Comparison of ENCODE assay signal across 8 mouse cellular contexts in the genomic region with DNA sequence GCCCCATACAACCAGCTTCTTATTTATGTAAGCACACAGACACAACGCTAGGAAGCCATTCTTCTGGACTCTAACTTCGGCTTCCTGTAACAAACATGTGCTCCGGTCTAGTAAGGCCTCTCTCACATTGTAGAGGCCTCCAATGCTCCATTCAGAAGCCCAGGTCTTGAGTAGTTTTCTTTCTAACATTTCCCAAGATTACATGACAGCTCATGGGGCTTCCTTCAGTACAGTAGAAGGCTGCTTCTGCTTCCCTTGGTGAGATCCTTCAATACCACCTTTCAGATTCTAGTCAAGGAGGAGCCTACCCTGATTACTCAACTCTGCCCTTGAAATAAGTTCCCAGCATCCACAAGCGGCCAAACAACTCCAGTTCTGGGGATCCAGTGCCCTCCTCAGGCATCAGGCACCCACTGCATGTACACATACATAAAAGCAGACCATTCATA. TPM values are rescaled to one million over a fixed set of nuclear protein-coding genes. Genes with fewer than 3 reads are reported as not detected.
A peak's percentile ranks its signal among the peaks of the same experiment; 100 is the strongest.
DNase-seq lines count a peak whose midpoint lies in the region; ATAC-seq and TF ChIP-seq lines count a peak whose summit lies in the region.

No protein-coding gene starts in this region.

- TF ChIP-seq CTCF in ES-Bruce4 (IDR thresholded peaks at IDR 0.05; ENCODE audit: low read depth, low read length): peak; percentile 21
- peak; percentile 33 for TF ChIP-seq CTCF in liver, postnatal 0 days (IDR thresholded peaks at IDR 0.05; ENCODE audit: low read depth)

- DNase-seq in heart, embryonic 10.5 days (ENCODE audit: low spot score): no peak
- no peak for DNase-seq in heart, postnatal 36 days
- DNase-seq in liver, postnatal 0 days: no peak
- no peak for DNase-seq in layer of hippocampus, postnatal 14 days (ENCODE audit: low spot score in 2 of 2)
- no peak for DNase-seq in urinary bladder, adult 18-20 months (ENCODE audit: low spot score in 2 of 2)
- DNase-seq in layer of hippocampus, adult 18-20 months (ENCODE audit: low spot score in 2 of 2): no peak

- H3K4me1 ChIP-seq in heart, embryonic 10.5 days: peaks cover 29% of the 10 kb centered on the region
- H3K4me1 ChIP-seq in ES-Bruce4 (ENCODE audit: control insufficient read depth, insufficient read depth, low read length): peaks cover 6% of the 10 kb centered on the region
- peaks cover 44% of the 10 kb centered on the region for H3K4me1 ChIP-seq in forebrain, embryonic 15.5 days
- peaks cover 65% of the 10 kb centered on the region for H3K4me1 ChIP-seq in liver, postnatal 0 days (ENCODE audit: insufficient read depth)

- 38% methylated on average over 4 of the region's 4 CpGs for WGBS in heart, embryonic 10.5 days
- 33% methylated on average over 4 of the region's 4 CpGs for WGBS in forebrain, embryonic 15.5 days
- 32% methylated on average over 4 of the region's 4 CpGs for WGBS in liver, postnatal 0 days (ENCODE audit: insufficient replicate concordance)

- peak overlapping the region; percentile 95 for H3K4me2 ChIP-seq in forebrain, embryonic 15.5 days (replicated peaks)
- H3K4me2 ChIP-seq in liver, postnatal 0 days (ENCODE audit: low read depth, low read length): peak overlapping the region; percentile 93

- peak overlapping the region; percentile 91 for H3K4me3 ChIP-seq in heart, embryonic 10.5 days
- H3K4me3 ChIP-seq in ES-Bruce4 (ENCODE audit: low read depth, low read length): peak overlapping the region; percentile 61
- peak overlapping the region; percentile 55 for H3K4me3 ChIP-seq in forebrain, embryonic 15.5 days
- H3K4me3 ChIP-seq in liver, postnatal 0 days (ENCODE audit: low read depth, low read length): peak overlapping the region; percentile 81

- peak overlapping the region; percentile 97 for H3K9ac ChIP-seq in ES-Bruce4 (ENCODE audit: low read depth, poor library complexity, severe bottlenecking)
- H3K9ac ChIP-seq in forebrain, embryonic 15.5 days (replicated peaks): peak overlapping the region; percentile 93
- peak overlapping the region; percentile 93 for H3K9ac ChIP-seq in liver, postnatal 0 days (replicated peaks)

- no peak for ATAC-seq in forebrain, embryonic 15.5 days (replicated peaks)
- no peak for ATAC-seq in liver, postnatal 0 days

- H3K27me3 ChIP-seq in heart, embryonic 10.5 days (ENCODE audit: insufficient read depth, poor library complexity, severe bottlenecking): no peaks in the 10 kb centered on the region
- H3K27me3 ChIP-seq in ES-Bruce4 (ENCODE audit: control insufficient read depth, insufficient read depth, low read length, poor library complexity, severe bottlenecking): no peaks in the 10 kb centered on the region
- no peaks in the 10 kb centered on the region for H3K27me3 ChIP-seq in forebrain, embryonic 15.5 days
- H3K27me3 ChIP-seq in liver, postnatal 0 days (ENCODE audit: insufficient read depth, low read length): no peaks in the 10 kb centered on the region

- H3K36me3 ChIP-seq in heart, embryonic 10.5 days: 0 out of 2 replicates have a peak, but pooled peaks cover 6% of the 10 kb centered on the region
- peaks cover 37% of the 10 kb centered on the region for H3K36me3 ChIP-seq in ES-Bruce4 (ENCODE audit: control insufficient read depth, insufficient read depth, low read length, poor library complexity, severe bottlenecking)
- 0 out of 2 replicates have a peak, but pooled peaks cover 3% of the 10 kb centered on the region for H3K36me3 ChIP-seq in forebrain, embryonic 15.5 days
- 0 out of 2 replicates have a peak, but pooled peaks cover 5% of the 10 kb centered on the region for H3K36me3 ChIP-seq in liver, postnatal 0 days (replicated peaks; ENCODE audit: insufficient read depth, low read length)

- no peak for TF ChIP-seq EP300 in ES-Bruce4 (IDR thresholded peaks at IDR 0.05; ENCODE audit: insufficient read depth, low read depth, low read length)
- TF ChIP-seq EP300 in liver, postnatal 0 days (IDR thresholded peaks at IDR 0.05; ENCODE audit: low read depth): no peak

- TF ChIP-seq POLR2A in ES-Bruce4 (IDR thresholded peaks at IDR 0.05; ENCODE audit: insufficient read depth, low read length): no peak

- intact Hi-C loops in heart, postnatal 36 days (cut with DNase I): loop anchor here (10.0 kb wide), 1 partner anchor 428 kb away; the partner anchor contains the start of gene Cables2

- H3K27ac ChIP-seq in heart, embryonic 10.5 days: peak overlapping the region; percentile 99
- H3K27ac ChIP-seq in ES-Bruce4 (ENCODE audit: insufficient read depth, low read length): peak overlapping the region; percentile 91
- H3K27ac ChIP-seq in forebrain, embryonic 15.5 days (replicated peaks): peak overlapping the region; percentile 94
- H3K27ac ChIP-seq in liver, postnatal 0 days (ENCODE audit: low read depth): peak overlapping the region; percentile 99

- no peaks in the 10 kb centered on the region for H3K9me3 ChIP-seq in heart, embryonic 10.5 days
- no peaks in the 10 kb centered on the region for H3K9me3 ChIP-seq in ES-Bruce4 (replicated peaks; ENCODE audit: control insufficient read depth, insufficient read depth, low read length, poor library complexity, severe bottlenecking)
- H3K9me3 ChIP-seq in forebrain, embryonic 15.5 days: no peaks in the 10 kb centered on the region
- no peaks in the 10 kb centered on the region for H3K9me3 ChIP-seq in liver, postnatal 0 days (ENCODE audit: low read length)

RNA-seq across cellular contexts. Expression of gene Dido1, which starts 7.1 kb away (rescaled TPM):
- 23.8 and 26.0 TPM in 2 replicates for polyA plus RNA-seq in heart, embryonic 10.5 days (2016; fragmentation: Nextera tagmentation; extraction: Ambion mirVana)
- total RNA-seq in heart, postnatal 36 days (2021): 10 to 100 TPM; 24.4 to 29.0 TPM
- 62.5 and 67.8 TPM in 2 replicates for polyA plus RNA-seq in ES-Bruce4 (2011; ENCODE audit: insufficient read depth, insufficient read length, low read depth, missing spikeins)
- polyA plus RNA-seq in forebrain, embryonic 15.5 days (2015; fragmentation: Nextera tagmentation; extraction: Ambion mirVana): 29.6 and 30.8 TPM in 2 replicates
- polyA plus RNA-seq in liver, postnatal 0 days (2015; fragmentation: Nextera tagmentation; extraction: Ambion mirVana): 6.5 and 8.7 TPM in 2 replicates
- 10 to 100 TPM; 54.2 to 56.9 TPM for total RNA-seq in layer of hippocampus, postnatal 14 days (2021)
- 10 to 100 TPM; 53.2 to 54.6 TPM for total RNA-seq in layer of hippocampus, adult 18-20 months (2021)

RNA-seq across cellular contexts. Expression of gene Gid8, which starts 7.2 kb away (rescaled TPM):
- polyA plus RNA-seq in heart, embryonic 10.5 days (2016; fragmentation: Nextera tagmentation; extraction: Ambion mirVana): 44.6 and 50.3 TPM in 2 replicates
- 10 to 100 TPM; 59.4 to 60.5 TPM for total RNA-seq in heart, postnatal 36 days (2021)
- polyA plus RNA-seq in ES-Bruce4 (2011; ENCODE audit: insufficient read depth, insufficient read length, low read depth, missing spikeins): 78.5 and 81.4 TPM in 2 replicates
- polyA plus RNA-seq in forebrain, embryonic 15.5 days (2015; fragmentation: Nextera tagmentation; extraction: Ambion mirVana): 58.0 and 58.7 TPM in 2 replicates
- 68.2 and 71.3 TPM in 2 replicates for polyA plus RNA-seq in liver, postnatal 0 days (2015; fragmentation: Nextera tagmentation; extraction: Ambion mirVana)
- total RNA-seq in layer of hippocampus, postnatal 14 days (2021): 10 to 100 TPM; 60.5 to 62.0 TPM
- total RNA-seq in layer of hippocampus, adult 18-20 months (2021): 10 to 100 TPM; 58.6 to 61.5 TPM

RNA-seq across cellular contexts. Expression of gene Slc17a9, which starts 22.3 kb away (rescaled TPM):
- polyA plus RNA-seq in heart, embryonic 10.5 days (2016; fragmentation: Nextera tagmentation; extraction: Ambion mirVana): 0.94 and 1.2 TPM in 2 replicates
- under 1 TPM in 1 of 2 experiments, not detected in 1; 0.38 TPM for total RNA-seq in heart, postnatal 36 days (2021)
- 20.2 and 22.6 TPM in 2 replicates for polyA plus RNA-seq in ES-Bruce4 (2011; ENCODE audit: insufficient read depth, insufficient read length, low read depth, missing spikeins)
- polyA plus RNA-seq in forebrain, embryonic 15.5 days (2015; fragmentation: Nextera tagmentation; extraction: Ambion mirVana): 0.13 and 0.29 TPM in 2 replicates
- 5.2 and 6.0 TPM in 2 replicates for polyA plus RNA-seq in liver, postnatal 0 days (2015; fragmentation: Nextera tagmentation; extraction: Ambion mirVana)
- total RNA-seq in layer of hippocampus, postnatal 14 days (2021): under 1 TPM; 0.28 to 0.67 TPM
- under 1 TPM; 0.27 to 0.48 TPM for total RNA-seq in layer of hippocampus, adult 18-20 months (2021)
